Mouse (Mus musculus) heart, adult 2 months (tissue): ENCODE results near the gene Fam155a.

ENCODE experiments used
- CTCF ChIP-seq: fragments of 200-600 bp; IDR thresholded peaks from 2 replicates; pipeline ENCODE4 v1.8.1; 2022; ENCODE audit warnings: antibody characterized with exemption, mild to moderate bottlenecking, moderate library complexity
- EP300 ChIP-seq: fragments of 200-500 bp; IDR thresholded peaks from 2 replicates; pipeline ENCODE4 v1.6.1; 2011; ENCODE audit warnings: low read depth, low read length, control low read depth; ENCODE audit not compliant: insufficient read depth
- POLR2A ChIP-seq: fragments of 200-500 bp; IDR thresholded peaks from 2 replicates; pipeline ENCODE4 v1.6.1; 2011; ENCODE audit warnings: mild to moderate bottlenecking, low read depth, low read length, control low read depth; ENCODE audit not compliant: insufficient read depth

DNA sequence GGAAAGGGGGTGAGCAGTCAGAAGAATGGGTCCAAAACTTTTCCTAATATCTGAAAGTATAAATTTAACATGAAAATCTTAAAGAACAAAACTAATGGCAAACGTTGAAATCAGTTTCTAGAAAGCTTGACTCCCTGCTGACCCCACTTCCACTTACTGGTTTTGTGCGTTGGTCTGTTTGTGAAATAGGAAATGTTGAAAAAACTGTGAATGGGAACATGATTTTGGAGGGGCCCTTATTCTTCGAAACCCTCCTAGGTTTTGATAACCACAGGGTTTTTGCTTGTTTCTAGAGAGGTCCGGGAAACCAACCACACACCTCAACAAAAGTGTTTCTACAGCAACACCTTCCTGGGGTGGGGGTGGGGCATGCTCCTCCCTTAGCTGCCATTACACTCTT lies 368.6 kb downstream of the Fam155a start:
- TF ChIP-seq CTCF = no peak
- no peak for TF ChIP-seq POLR2A
- TF ChIP-seq EP300 = no peak
